Mouse (Mus musculus) heart, postnatal 36 days (tissue): Measurements from ENCODE around the gene Gm3238. TPM values are rescaled to one million over a fixed set of nuclear protein-coding genes. Genes with fewer than 3 reads are reported as not detected.
"Not testable (repeated sequence)": the region's sequence is repeated elsewhere in the genome, so short reads cannot be mapped to it uniquely, and the experiment has no call there.

ENCODE experiments used
- DNase-seq, 2 experiments: peaks; one replicate each; pipeline ENCODE4 v3.0.0; 2021 to 2022
- intact Hi-C: fragments of 180-260 bp; cut with DNase I; formaldehyde crosslinking; loops from one replicate; pipeline ENCODE4 v1.15.1; 2025
- total RNA-seq, 2 experiments: library from RNA; stranded (reverse); gene quantifications; 2 replicates each; pipeline ENCODE4 v1.2.3; 2021

Gene Gm3238
- total RNA-seq, 2 experiments from 2014 or later, result not detected

- DNase-seq, intact Hi-C loops: not testable (repeated sequence)
Observed at GRCm38 (mm10) chr10:77751254-77751653, 19.9 kb downstream of the Gm3238 start, which contains the start of gene Gm9736. Gene Gm9736, minus strand, starts transcription at chr10:77751354.

GRCm38 (mm10) chr10:77750686-77751085 is 20.4 kb downstream of the Gm3238 start:
- DNase-seq, intact Hi-C loops: not testable (repeated sequence)

- DNase-seq, intact Hi-C loops: not testable (repeated sequence)
Observed at GRCm38 (mm10) chr10:77741924-77742688, 29.0 kb downstream of the Gm3238 start, which contains the start of gene Gm18596. Gene Gm18596, minus strand, starts transcription at chr10:77742638.

- intact Hi-C loops, result no loop called here
- DNase-seq, result no peak
Observed at GRCm38 (mm10) chr10:77738929-77739328, 32.2 kb downstream of the Gm3238 start.

GRCm38 (mm10) chr10:77735928-77736327 is 35.2 kb downstream of the Gm3238 start:
- no peak for DNase-seq
- intact Hi-C loops, result no loop called here

DNA sequence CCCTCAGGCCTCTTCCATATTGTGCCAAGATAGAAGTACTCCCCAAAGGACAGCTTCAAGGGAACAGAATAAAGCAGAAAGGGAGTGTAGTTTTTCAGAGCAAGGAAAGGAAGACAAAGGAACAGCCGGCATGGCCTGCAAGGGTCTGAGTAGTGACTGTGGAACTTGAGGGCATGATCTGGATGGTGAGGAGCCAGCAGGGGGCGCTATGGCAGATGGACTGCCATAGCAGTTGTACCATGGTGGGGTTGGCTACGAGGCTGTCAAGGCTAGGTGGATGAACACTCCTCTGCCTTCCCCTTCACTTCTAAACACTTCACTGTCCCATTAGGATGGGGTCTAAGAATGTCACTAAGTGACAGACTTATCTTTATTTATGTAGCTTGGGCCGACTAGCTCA is 41.9 kb downstream of the Gm3238 start:
- intact Hi-C loops, result loop anchor here (2.0 kb wide), 2 partner anchors 86 to 150 kb away; partner anchors contain the start of gene Gm2696
- DNase-seq, result no peak

DNA sequence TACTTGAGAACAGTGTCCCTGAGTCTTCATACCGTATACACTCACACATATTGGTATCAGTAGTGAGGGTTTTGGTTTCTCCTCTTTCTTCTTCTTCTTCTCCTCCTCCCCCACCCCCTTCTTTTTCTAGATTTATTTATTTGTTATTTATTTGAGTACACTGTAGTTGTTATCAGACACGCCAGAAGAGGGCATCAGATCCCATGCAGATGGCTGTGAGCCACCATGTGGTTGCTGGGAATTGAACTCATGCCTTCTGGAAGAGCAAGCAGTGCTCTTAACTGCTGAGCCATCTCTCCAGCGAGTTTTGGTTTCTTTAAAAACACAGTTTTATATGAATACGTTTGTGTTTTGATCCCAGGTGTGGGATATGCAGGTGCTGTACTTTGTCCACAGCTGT is 42.8 kb downstream of the Gm3238 start:
- intact Hi-C loops, result loop anchor here (2.0 kb wide), 2 partner anchors 87 to 151 kb away; partner anchors contain the start of gene Gm2696

DNA sequence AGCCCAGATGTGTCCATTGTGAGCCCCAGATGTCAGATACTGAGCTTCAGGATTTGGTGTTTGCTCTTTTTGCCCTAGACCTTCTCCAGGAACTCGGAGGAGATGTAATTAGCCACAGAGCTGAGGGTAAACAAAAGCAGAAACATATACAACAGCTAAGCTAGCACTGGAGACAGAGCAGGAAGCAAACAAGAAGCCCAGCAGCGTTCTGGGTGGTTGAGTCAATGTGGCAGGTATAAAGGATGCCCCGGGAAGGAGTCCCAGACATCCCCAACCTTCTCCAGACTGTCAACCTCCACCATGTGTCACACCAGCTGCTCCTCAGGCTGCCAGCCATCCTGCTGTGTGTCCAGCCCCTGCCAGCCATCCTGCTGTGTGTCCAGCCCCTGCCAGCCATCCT is 44.9 kb downstream of the Gm3238 start, which contains the start of gene Gm10100:
Gm10100 (plus strand) TSS at position 301 of the 400 bp plus-strand sequence.
- DNase-seq, result no peak
- intact Hi-C loops, result no loop called here

More for the DNA sequence above, 42.8 kb downstream of the Gm3238 start:
- DNase-seq, result no peak

- intact Hi-C loops, result no loop called here
- DNase-seq, result no peak
Observed at GRCm38 (mm10) chr10:77724855-77725254, 46.3 kb downstream of the Gm3238 start.

Other genes starting within 250 kb of the Gm3238 start
- 1 to 10 TPM; 7.1 to 9.2 TPM for gene Itgb2, start 241.1 kb downstream of the Gm3238 start, total RNA-seq
- 100 to 1,000 TPM; 137 to 138 TPM for gene Pttg1ip, start 189.6 kb downstream of the Gm3238 start, total RNA-seq
- gene Sumo3, start 165.2 kb downstream of the Gm3238 start, total RNA-seq, result 10 to 100 TPM; 52.9 to 58.9 TPM
- gene Gm49325, start 165.1 kb downstream of the Gm3238 start, total RNA-seq, result 10 to 100 TPM; 10.6 to 17.6 TPM
- gene Ube2g2, start 149.1 kb downstream of the Gm3238 start, total RNA-seq, result 10 to 100 TPM; 65.2 to 73.4 TPM
- not detected for gene Tspear, start 84.8 kb downstream of the Gm3238 start, total RNA-seq
- not detected for gene Gm19402, start 80.6 kb downstream of the Gm3238 start, total RNA-seq
- not detected for gene Gm9508, start 74.1 kb downstream of the Gm3238 start, total RNA-seq
- gene Gm10272, start 64.7 kb downstream of the Gm3238 start, total RNA-seq, result not detected
- not detected for gene Gm10024, start 59.9 kb downstream of the Gm3238 start, total RNA-seq
- not detected for gene Gm10142, start 55.5 kb downstream of the Gm3238 start, total RNA-seq
- not detected for gene Krtap12-1, start 50.7 kb downstream of the Gm3238 start, total RNA-seq
- gene Gm10100, start 44.8 kb downstream of the Gm3238 start, total RNA-seq, result not detected
- gene Gm18596, start 28.7 kb downstream of the Gm3238 start, total RNA-seq, result not detected
- not detected for gene Gm9736, start 20.0 kb downstream of the Gm3238 start, total RNA-seq
- not detected for gene Gm3233, start 11.6 kb downstream of the Gm3238 start, total RNA-seq
- not detected for gene Gm7138, start 5.6 kb upstream of the Gm3238 start, total RNA-seq
- not detected for gene Gm3250, start 11.2 kb upstream of the Gm3238 start, total RNA-seq
- not detected for gene Gm7137, start 16.9 kb upstream of the Gm3238 start, total RNA-seq
- not detected for gene Gm9639, start 23.8 kb upstream of the Gm3238 start, total RNA-seq
- not detected for gene Gm19668, start 27.8 kb upstream of the Gm3238 start, total RNA-seq
- not detected for gene Gm9507, start 40.5 kb upstream of the Gm3238 start, total RNA-seq
- gene Gm2696, start 43.4 kb upstream of the Gm3238 start, total RNA-seq, result not detected
- not detected for gene Krtap10-4, start 55.8 kb upstream of the Gm3238 start, total RNA-seq
- gene Krtap10-10, start 64.6 kb upstream of the Gm3238 start, total RNA-seq, result not detected
- not detected for gene Gm36176, start 75.5 kb upstream of the Gm3238 start, total RNA-seq
- gene Gm10318, start 81.5 kb upstream of the Gm3238 start, total RNA-seq, result not detected
- not detected for gene Gm3285, start 90.7 kb upstream of the Gm3238 start, total RNA-seq
- under 1 TPM; 0.54 to 0.94 TPM for gene Lrrc3, start 131.2 kb upstream of the Gm3238 start, total RNA-seq
- gene Trpm2, start 199.2 kb upstream of the Gm3238 start, total RNA-seq, result 1 to 10 TPM in 1 of 2 experiments, under 1 TPM in 1; 0.31 to 1.5 TPM
- gene 1810043G02Rik, start 207.2 kb upstream of the Gm3238 start, total RNA-seq, result 10 to 100 TPM in 1 of 2 experiments, 1 to 10 TPM in 1; 9.3 to 10.3 TPM
- gene Pfkl, start 238.8 kb upstream of the Gm3238 start, total RNA-seq, result 100 to 1,000 TPM in 1 of 2 experiments, 10 to 100 TPM in 1; 97.8 to 116 TPM